Comparison of ENCODE assay signal across 12 mouse cellular contexts in genomic region chr10:128934997-128935787, GRCm38 (mm10). TPM values are rescaled to one million over a fixed set of nuclear protein-coding genes. Genes with fewer than 3 reads are reported as not detected.
DNase-seq lines count a peak whose midpoint lies in the region; ATAC-seq and TF ChIP-seq lines count a peak whose summit lies in the region.
"Had no signal": no experiment of that assay in that cellular context is flagged by ENCODE, and none has a peak within 500 bp of the region (broad histone marks: within the 10 kb centered on the region; RNA-seq: fewer than 3 reads in every experiment).

No protein-coding gene starts in this region.

- H3K27me3 ChIP-seq in intestine, postnatal 0 days (replicated peaks; ENCODE audit: control insufficient read depth, insufficient read depth, low read length), result peaks cover 37% of the 10 kb centered on the region
- peaks cover 43% of the 10 kb centered on the region for H3K27me3 ChIP-seq in intestine, embryonic 16.5 days (replicated peaks; ENCODE audit: control insufficient read depth, insufficient read depth, low read length)
- H3K27me3 ChIP-seq in CH12.LX (replicated peaks), result peaks cover 44% of the 10 kb centered on the region
- peaks cover 51% of the 10 kb centered on the region for H3K27me3 ChIP-seq in midbrain, embryonic 15.5 days (replicated peaks)

- WGBS in intestine, postnatal 0 days, result 68% methylated on average over 7 of the region's 7 CpGs
- 68% methylated on average over 7 of the region's 7 CpGs for WGBS in intestine, embryonic 16.5 days
- WGBS in midbrain, embryonic 15.5 days, result 60% methylated on average over 7 of the region's 7 CpGs

- peak; percentile 54 for DNase-seq in cerebellum, adult 9-10 months
- no peak for DNase-seq in cerebellum, postnatal 4 days (ENCODE audit: low spot score in 2 of 2)
- no peak for DNase-seq in CH12.LX (ENCODE audit: extremely low read depth)
- DNase-seq in right cerebral cortex, adult 2 months (ENCODE audit: low spot score in 2 of 2), result no peak
- DNase-seq: layer of hippocampus, postnatal 36 days; liver, embryonic 13.5 days had no signal

- no peak overlapping the region for H3K27ac ChIP-seq in intestine, postnatal 0 days (ENCODE audit: low read depth, low read length)
- H3K27ac ChIP-seq in intestine, embryonic 16.5 days (ENCODE audit: low read length), result no peak overlapping the region
- no peak overlapping the region for H3K27ac ChIP-seq in CH12.LX (ENCODE audit: insufficient read depth, low read depth)
- H3K27ac ChIP-seq in midbrain, embryonic 15.5 days, result no peak overlapping the region
- H3K27ac ChIP-seq: liver, embryonic 13.5 days had no signal

- no peaks in the 10 kb centered on the region for H3K9me3 ChIP-seq in intestine, postnatal 0 days (ENCODE audit: control insufficient read depth)
- no peaks in the 10 kb centered on the region for H3K9me3 ChIP-seq in intestine, embryonic 16.5 days (ENCODE audit: control insufficient read depth, low read length)
- no peaks in the 10 kb centered on the region for H3K9me3 ChIP-seq in CH12.LX (replicated peaks; ENCODE audit: low read length)
- H3K9me3 ChIP-seq in midbrain, embryonic 15.5 days, result no peaks in the 10 kb centered on the region
- H3K9me3 ChIP-seq: liver, embryonic 13.5 days had no signal

- no peak for TF ChIP-seq EP300 in CH12.LX (IDR thresholded peaks at IDR 0.05; ENCODE audit: low read length)

- no peak for TF ChIP-seq RAD21 in CH12.LX (IDR thresholded peaks at IDR 0.05; ENCODE audit: low read depth, low read length)

- H3K4me3 ChIP-seq in intestine, postnatal 0 days (ENCODE audit: low read depth, low read length), result no peak overlapping the region; the same call in 1 of the 2 replicates
- H3K4me3 ChIP-seq in intestine, embryonic 16.5 days (ENCODE audit: low read length), result no peak overlapping the region
- H3K4me3 ChIP-seq in CH12.LX (replicated peaks in 1 of 3; ENCODE audit: low read depth in 2 of 3, low read length in 2 of 3, poor library complexity in 1 of 3), result no peak overlapping the region
- no peak overlapping the region; the same call in 1 of the 2 replicates for H3K4me3 ChIP-seq in midbrain, embryonic 15.5 days
- H3K4me3 ChIP-seq: liver, embryonic 13.5 days had no signal

- in situ Hi-C loops in CH12.LX (cut with MboI; ENCODE audit: low pct_ligation_motif_present, low pct_unique_long_range_greater_than_20kb, low sequenced_read_pairs), result no loop called here

- H3K9ac ChIP-seq in intestine, postnatal 0 days (ENCODE audit: low read depth, low read length), result no peak overlapping the region
- H3K9ac ChIP-seq in intestine, embryonic 16.5 days (ENCODE audit: low read depth, low read length), result no peak overlapping the region
- no peak overlapping the region for H3K9ac ChIP-seq in CH12.LX (ENCODE audit: insufficient read depth, low read depth)
- no peak overlapping the region for H3K9ac ChIP-seq in midbrain, embryonic 15.5 days
- H3K9ac ChIP-seq: liver, embryonic 13.5 days had no signal

- TF ChIP-seq POLR2A in CH12.LX (IDR thresholded peaks at IDR 0.05; ENCODE audit: low read depth, low read length), result no peak

- peak overlapping the region; percentile 70 for H3K4me2 ChIP-seq in intestine, postnatal 0 days (replicated peaks; ENCODE audit: low read depth)
- no peak overlapping the region for H3K4me2 ChIP-seq in intestine, embryonic 16.5 days (ENCODE audit: low read depth, low read length)
- H3K4me2 ChIP-seq in CH12.LX (ENCODE audit: insufficient read depth, low read depth, poor library complexity, severe bottlenecking), result no peak overlapping the region
- peak overlapping the region; percentile 88; the same call in 1 of the 2 replicates for H3K4me2 ChIP-seq in midbrain, embryonic 15.5 days
- H3K4me2 ChIP-seq: liver, embryonic 13.5 days had no signal

- ATAC-seq in intestine, postnatal 0 days, result no peak
- ATAC-seq in intestine, embryonic 16.5 days, result no peak
- no peak for ATAC-seq in midbrain, embryonic 15.5 days (replicated peaks)
- ATAC-seq in erythroid progenitor cell, adult 5-6 weeks (replicated peaks; ENCODE audit: low FRiP score, poor library complexity, severe bottlenecking), result no peak

- peak; percentile 24; the same call in 1 of the 2 replicates for TF ChIP-seq CTCF in intestine, postnatal 0 days (IDR thresholded peaks at IDR 0.05; ENCODE audit: low read depth)
- TF ChIP-seq CTCF in CH12.LX (conservative IDR thresholded peaks at IDR 0.05 in 1 of 2, IDR thresholded peaks at IDR 0.05 in 1 of 2; ENCODE audit: low read depth in 2 of 2, low read length in 2 of 2), result peak in 1 of 2 experiments; percentile 33; a peak in 1 of 4 replicates

- H3K4me1 ChIP-seq in intestine, postnatal 0 days (replicated peaks; ENCODE audit: control insufficient read depth, insufficient read depth, low read length), result no peaks in the 10 kb centered on the region; the same call in 1 of the 2 replicates
- H3K4me1 ChIP-seq in intestine, embryonic 16.5 days (ENCODE audit: control insufficient read depth, insufficient read depth, low read length), result peaks cover 6% of the 10 kb centered on the region
- H3K4me1 ChIP-seq in CH12.LX (ENCODE audit: control insufficient read depth in 1 of 2, insufficient read depth in 2 of 2), result peaks cover 0 to 4% of the 10 kb centered on the region in 2 experiments; a peak in 2 of 4 replicates
- H3K4me1 ChIP-seq in midbrain, embryonic 15.5 days, result peaks cover 10% of the 10 kb centered on the region

- no peaks in the 10 kb centered on the region for H3K36me3 ChIP-seq in intestine, postnatal 0 days (ENCODE audit: control insufficient read depth, insufficient read depth)
- no peaks in the 10 kb centered on the region for H3K36me3 ChIP-seq in intestine, embryonic 16.5 days (ENCODE audit: control insufficient read depth, insufficient read depth, low read length)
- no peaks in the 10 kb centered on the region for H3K36me3 ChIP-seq in CH12.LX (replicated peaks in 1 of 2; ENCODE audit: control insufficient read depth in 1 of 2, insufficient read depth in 1 of 2, low read length in 1 of 2)
- no peaks in the 10 kb centered on the region for H3K36me3 ChIP-seq in midbrain, embryonic 15.5 days (replicated peaks)
- H3K36me3 ChIP-seq: liver, embryonic 13.5 days had no signal

- dilution Hi-C loops in CH12.LX (cut with MboI; ENCODE audit: extremely low pct_ligation_motif_present, extremely low pct_unique_long_range_greater_than_20kb, low sequenced_read_pairs), result no loop called here

- no peaks in the 10 kb centered on the region for H3K79me2 ChIP-seq in CH12.LX (replicated peaks; ENCODE audit: control insufficient read depth, extremely low read depth, insufficient read depth, poor library complexity, severe bottlenecking)

RNA-seq across cellular contexts. Expression of gene Itga7, which starts 1.6 kb away (rescaled TPM):
- polyA plus RNA-seq in intestine, postnatal 0 days (2015; fragmentation: Nextera tagmentation; extraction: Ambion mirVana), result 3.1 and 3.6 TPM in 2 replicates
- 3.3 and 3.7 TPM in 2 replicates for polyA plus RNA-seq in intestine, embryonic 16.5 days (2015; fragmentation: Nextera tagmentation; extraction: Ambion mirVana)
- total RNA-seq in CH12.LX (2012; rRNA removed), result 0.34 and 0.64 TPM in 2 replicates
- total RNA-seq in CH12.LX (2014; rRNA removed), result 0.14 and 0.55 TPM in 2 replicates
- 0.63 and 0.74 TPM in 2 replicates for polyA plus RNA-seq in CH12.LX (2012; ENCODE audit: insufficient read length, low read depth)
- 5.1 and 5.5 TPM in 2 replicates for polyA plus RNA-seq in midbrain, embryonic 15.5 days (2015; fragmentation: Nextera tagmentation; extraction: Ambion mirVana)
- not detected in 2 replicates for total RNA-seq in erythroid progenitor cell, adult 5-6 weeks (2015; ENCODE audit: low replicate concordance)
- not detected in 2 replicates for total RNA-seq in erythroid progenitor cell, adult 5-6 weeks (2017; ENCODE audit: low replicate concordance)
- total RNA-seq: megakaryocyte, adult 5-6 weeks had no signal

RNA-seq across cellular contexts. Expression of gene Bloc1s1, which starts 11.4 kb away (rescaled TPM):
- 248 and 257 TPM in 2 replicates for polyA plus RNA-seq in intestine, postnatal 0 days (2015; fragmentation: Nextera tagmentation; extraction: Ambion mirVana)
- polyA plus RNA-seq in intestine, embryonic 16.5 days (2015; fragmentation: Nextera tagmentation; extraction: Ambion mirVana), result 208 and 220 TPM in 2 replicates
- total RNA-seq in CH12.LX (2012; rRNA removed), result 67.8 and 74.4 TPM in 2 replicates
- 33.6 and 34.1 TPM in 2 replicates for total RNA-seq in CH12.LX (2014; rRNA removed)
- polyA plus RNA-seq in CH12.LX (2012; ENCODE audit: insufficient read length, low read depth), result 37.1 and 46.9 TPM in 2 replicates
- polyA plus RNA-seq in midbrain, embryonic 15.5 days (2015; fragmentation: Nextera tagmentation; extraction: Ambion mirVana), result 259 and 262 TPM in 2 replicates
- 49.0 and 51.2 TPM in 2 replicates for total RNA-seq in erythroid progenitor cell, adult 5-6 weeks (2015; ENCODE audit: low replicate concordance)
- total RNA-seq in erythroid progenitor cell, adult 5-6 weeks (2017; ENCODE audit: low replicate concordance), result 15.5 and 37.2 TPM in 2 replicates

RNA-seq across cellular contexts. Expression of gene Rdh5, which starts 12.5 kb away (rescaled TPM):
- polyA plus RNA-seq in intestine, postnatal 0 days (2015; fragmentation: Nextera tagmentation; extraction: Ambion mirVana), result 12.4 and 13.0 TPM in 2 replicates
- polyA plus RNA-seq in intestine, embryonic 16.5 days (2015; fragmentation: Nextera tagmentation; extraction: Ambion mirVana), result 18.6 and 18.8 TPM in 2 replicates
- 2.6 and 4.3 TPM in 2 replicates for total RNA-seq in CH12.LX (2012; rRNA removed)
- 3.8 and 5.2 TPM in 2 replicates for total RNA-seq in CH12.LX (2014; rRNA removed)
- polyA plus RNA-seq in CH12.LX (2012; ENCODE audit: insufficient read length, low read depth), result 4.6 and 6.2 TPM in 2 replicates
- polyA plus RNA-seq in midbrain, embryonic 15.5 days (2015; fragmentation: Nextera tagmentation; extraction: Ambion mirVana), result 12.9 and 15.4 TPM in 2 replicates
- 11.7 TPM in 1 of 2 replicates, not detected in the other for total RNA-seq in erythroid progenitor cell, adult 5-6 weeks (2015; ENCODE audit: low replicate concordance)
- total RNA-seq in erythroid progenitor cell, adult 5-6 weeks (2017; ENCODE audit: low replicate concordance), result 20.1 TPM in 1 of 2 replicates, not detected in the other

RNA-seq across cellular contexts. Expression of gene Mettl7b, which starts 25.6 kb away (rescaled TPM):
- polyA plus RNA-seq in intestine, postnatal 0 days (2015; fragmentation: Nextera tagmentation; extraction: Ambion mirVana), result 232 and 250 TPM in 2 replicates
- polyA plus RNA-seq in intestine, embryonic 16.5 days (2015; fragmentation: Nextera tagmentation; extraction: Ambion mirVana), result 23.2 and 28.6 TPM in 2 replicates
- not detected in 2 replicates for total RNA-seq in CH12.LX (2012; rRNA removed)
- not detected in 2 replicates for total RNA-seq in CH12.LX (2014; rRNA removed)
- not detected in 2 replicates for polyA plus RNA-seq in CH12.LX (2012; ENCODE audit: insufficient read length, low read depth)
- not detected in 2 replicates for polyA plus RNA-seq in midbrain, embryonic 15.5 days (2015; fragmentation: Nextera tagmentation; extraction: Ambion mirVana)
- not detected in 2 replicates for total RNA-seq in erythroid progenitor cell, adult 5-6 weeks (2015; ENCODE audit: low replicate concordance)
- not detected in 2 replicates for total RNA-seq in erythroid progenitor cell, adult 5-6 weeks (2017; ENCODE audit: low replicate concordance)
- total RNA-seq: layer of hippocampus, postnatal 36 days; megakaryocyte, adult 5-6 weeks had no signal
- polyA plus RNA-seq: forebrain, embryonic 11.5 days; liver, embryonic 13.5 days had no signal

RNA-seq across cellular contexts. Expression of gene Cd63, which starts 34.4 kb away (rescaled TPM):
- polyA plus RNA-seq in intestine, postnatal 0 days (2015; fragmentation: Nextera tagmentation; extraction: Ambion mirVana), result 939 and 945 TPM in 2 replicates
- 794 TPM in 2 replicates for polyA plus RNA-seq in intestine, embryonic 16.5 days (2015; fragmentation: Nextera tagmentation; extraction: Ambion mirVana)
- total RNA-seq in CH12.LX (2012; rRNA removed), result 0.34 TPM in 1 of 2 replicates, not detected in the other
- not detected in 2 replicates for total RNA-seq in CH12.LX (2014; rRNA removed)
- polyA plus RNA-seq in CH12.LX (2012; ENCODE audit: insufficient read length, low read depth), result 0.55 TPM in 1 of 2 replicates, not detected in the other
- 154 and 184 TPM in 2 replicates for polyA plus RNA-seq in midbrain, embryonic 15.5 days (2015; fragmentation: Nextera tagmentation; extraction: Ambion mirVana)
- total RNA-seq in erythroid progenitor cell, adult 5-6 weeks (2015; ENCODE audit: low replicate concordance), result 57.4 and 85.1 TPM in 2 replicates
- 17.7 and 28.4 TPM in 2 replicates for total RNA-seq in erythroid progenitor cell, adult 5-6 weeks (2017; ENCODE audit: low replicate concordance)

Comparison
In these comparisons a context has a peak if more than half of its experiments do, and no peak if none do; other contexts are left out.
1. H3K4me2 ChIP-seq: peak in intestine, postnatal 0 days (single experiment) and midbrain, embryonic 15.5 days (single experiment); none in intestine, embryonic 16.5 days (single experiment) and CH12.LX (single experiment).